Mouse (Mus musculus): ENCODE measurements at regions not wholly inside any gene's neighbourhood (a gene's known extent, or its start where the extent isn't known, plus 50 kb on each side); places are given as distances from the start of the nearest gene placed in this dataset.

- TF ChIP-seq POLR2A (IDR thresholded peaks at IDR 0.05; ENCODE audit: borderline replicate concordance, low read depth, low read length) (no peak), CTCF (IDR thresholded peaks at IDR 0.05; ENCODE audit: low read depth, low read length) (no peak)
Measured at GRCm38 (mm10) chr13:39489806-39490205, 529.1 kb upstream of the Slc35b3 start.
